Mouse (Mus musculus): ENCODE measurements around the gene Smox. TPM values are rescaled to one million over a fixed set of nuclear protein-coding genes. Genes with fewer than 3 reads are reported as not detected.
"Not testable (repeated sequence)": the region's sequence is repeated elsewhere in the genome, so short reads cannot be mapped to it uniquely, and the experiment has no call there.

Gene Smox
- 10 to 100 TPM; 25.9 to 28.9 TPM for total RNA-seq (2021)
- long read RNA-seq, experiment 1, transcript Smox-201 (7 exons, 2,270 nt): major isoform, 16 of 31 reads
- long read RNA-seq, experiment 1, partial matches to known transcripts: 2 of 31 reads
- long read RNA-seq, experiment 1, other reads (novel, unspliced or antisense): 5 of 31 reads
- long read RNA-seq, experiment 2, transcript Smox-201 (7 exons, 2,270 nt): major isoform, 20 of 40 reads
- long read RNA-seq, experiment 2, partial matches to known transcripts: 4 of 40 reads
- long read RNA-seq, experiment 2, other reads (novel, unspliced or antisense): 8 of 40 reads

DNA sequence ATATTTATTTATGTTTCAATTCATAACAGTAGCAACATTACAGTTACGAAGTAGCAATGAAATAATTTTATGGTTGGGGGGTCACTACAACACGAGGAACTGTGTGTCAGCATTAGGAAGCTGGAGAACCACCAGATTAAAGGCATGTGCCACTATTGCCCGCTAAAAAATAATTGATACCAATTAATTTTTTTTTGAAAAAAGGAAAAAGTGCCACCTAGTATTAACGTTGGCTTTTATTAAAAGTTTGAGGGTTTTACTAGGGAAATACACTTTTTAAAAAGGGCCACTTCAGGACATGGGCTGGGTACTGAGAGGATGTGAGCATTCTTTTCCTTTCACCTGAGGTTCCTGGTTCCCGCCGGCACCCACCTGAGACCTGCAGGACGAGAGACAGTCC lies at the start of gene Smox:
Gene Smox, plus strand, starts transcription at position 301 of the 400 bp plus-strand sequence.
- DNase-seq: no peak

GRCm38 (mm10) chr2:131443084-131443890 lies 48.0 kb upstream of the Smox start:
- no peak for DNase-seq

DNA sequence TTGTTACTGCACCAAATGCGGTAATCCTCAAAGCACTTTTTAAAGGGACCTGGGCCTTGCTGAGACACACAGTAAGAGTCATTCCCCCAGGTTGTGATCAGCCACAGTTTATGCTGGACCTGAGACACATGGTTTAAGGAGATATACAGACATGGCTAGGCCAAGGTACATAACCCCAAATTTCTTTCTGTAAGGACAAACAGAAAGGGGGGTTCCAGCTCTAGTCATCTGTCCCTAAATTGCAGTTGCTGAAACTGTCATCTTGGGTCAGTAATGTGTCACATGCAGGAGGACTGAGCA lies 47.5 kb upstream of the Smox start:
- no peak for DNase-seq

DNA sequence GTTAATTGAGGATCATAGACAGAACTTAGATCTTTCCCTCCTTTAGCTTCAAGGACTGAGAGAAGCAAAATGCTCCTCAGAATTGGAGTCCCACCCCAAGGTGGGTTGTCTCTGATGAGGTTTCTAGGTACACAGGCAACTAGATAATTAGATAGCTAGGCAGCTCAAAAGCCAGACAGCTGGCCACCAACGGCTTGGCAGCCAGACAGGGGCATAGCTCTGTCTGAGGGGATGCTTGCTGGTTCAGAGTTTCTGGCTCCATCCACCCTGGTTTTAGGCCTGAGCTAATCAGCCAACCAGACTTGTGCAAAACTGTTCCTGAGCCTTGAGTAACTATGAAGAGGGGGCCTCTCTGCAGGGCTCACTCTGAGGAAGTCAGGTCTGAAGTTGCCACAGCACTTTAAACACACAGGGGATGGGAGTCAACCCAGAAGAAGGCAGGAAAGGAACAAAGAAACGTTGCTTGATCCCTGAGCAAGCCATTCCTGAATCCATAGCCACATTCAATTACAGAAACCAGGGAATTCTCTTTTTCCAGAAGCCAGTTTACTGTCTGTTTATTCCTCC lies 44.8 kb upstream of the Smox start:
- DNase-seq: no peak

DNA sequence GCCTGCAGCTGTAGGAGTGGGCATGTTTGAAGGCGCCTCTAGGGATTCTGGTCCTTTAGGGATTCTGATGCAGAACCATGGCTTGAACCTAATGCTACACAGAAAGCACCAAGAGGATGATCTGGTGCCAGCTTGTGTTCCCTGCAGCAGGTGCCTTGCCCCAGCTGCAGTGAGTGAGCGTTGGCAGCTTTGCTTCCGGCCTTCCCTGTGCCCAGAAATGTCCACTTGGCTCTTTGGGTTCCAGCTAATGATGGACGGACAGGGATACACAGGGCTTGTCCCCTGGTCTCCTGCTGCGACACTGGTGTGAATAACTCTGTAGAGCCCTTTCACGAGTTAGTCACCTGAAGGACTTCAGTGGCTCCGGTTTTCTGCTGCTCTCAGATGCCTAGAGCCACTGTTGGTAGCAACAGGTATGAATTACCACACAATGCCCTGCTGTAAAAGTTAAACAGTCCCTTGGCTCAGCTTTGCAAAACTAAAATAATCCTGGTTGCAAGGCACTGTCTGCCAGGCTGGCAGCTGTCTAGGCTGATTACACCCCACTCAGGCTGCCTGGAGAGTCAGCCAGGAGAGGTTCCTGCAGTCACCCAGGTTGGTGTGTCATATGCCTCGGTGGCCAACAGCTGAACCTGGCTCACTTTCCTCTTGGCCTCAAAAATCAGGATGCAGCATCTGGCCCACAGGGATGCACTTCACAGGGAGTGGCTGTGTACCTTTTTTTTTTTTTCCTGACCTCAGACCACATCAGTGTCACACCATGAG lies 43.5 kb upstream of the Smox start:
- DNase-seq: peak; percentile 25

- DNase-seq: no peak
Observed at GRCm38 (mm10) chr2:131448353-131448752, 42.9 kb upstream of the Smox start.

DNA sequence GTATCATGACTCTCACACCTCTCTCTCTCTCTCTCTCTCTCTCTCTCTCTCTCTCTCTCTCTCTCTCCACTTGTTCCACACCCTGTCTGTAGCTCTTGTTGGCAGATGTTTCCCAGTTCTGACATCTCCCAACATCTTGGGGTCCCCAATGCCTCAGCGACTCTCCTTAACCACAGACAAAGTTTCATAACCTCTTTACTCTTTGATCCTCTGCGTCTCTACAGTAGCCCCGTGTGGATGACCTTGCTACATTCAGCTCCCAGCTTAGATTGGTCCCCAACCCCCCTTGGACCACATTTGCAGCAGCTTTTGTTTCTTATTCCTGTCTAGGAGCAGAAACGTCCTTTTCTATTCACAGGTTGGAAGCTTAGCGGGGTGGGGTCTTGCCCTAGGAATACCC lies 41.6 kb upstream of the Smox start:
- no peak for DNase-seq

DNA sequence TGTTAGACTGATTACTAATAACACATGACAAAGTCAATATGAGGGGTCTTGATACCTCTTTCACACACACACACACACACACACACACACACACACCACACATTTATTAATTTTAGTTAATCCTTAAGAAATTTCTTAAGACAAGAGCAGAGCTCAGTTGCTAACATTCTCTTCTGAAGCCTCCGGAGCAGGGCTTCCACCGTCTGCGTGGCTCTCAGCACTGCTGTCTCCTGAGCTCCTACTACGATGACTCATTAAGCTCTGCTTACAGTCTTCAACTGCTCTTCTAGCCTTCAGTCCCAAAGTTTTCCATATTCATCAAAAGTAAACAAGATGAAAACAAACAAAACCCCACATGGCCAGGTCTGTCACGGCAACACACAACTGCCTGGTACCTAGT lies 40.8 kb upstream of the Smox start:
- DNase-seq: no peak

DNA sequence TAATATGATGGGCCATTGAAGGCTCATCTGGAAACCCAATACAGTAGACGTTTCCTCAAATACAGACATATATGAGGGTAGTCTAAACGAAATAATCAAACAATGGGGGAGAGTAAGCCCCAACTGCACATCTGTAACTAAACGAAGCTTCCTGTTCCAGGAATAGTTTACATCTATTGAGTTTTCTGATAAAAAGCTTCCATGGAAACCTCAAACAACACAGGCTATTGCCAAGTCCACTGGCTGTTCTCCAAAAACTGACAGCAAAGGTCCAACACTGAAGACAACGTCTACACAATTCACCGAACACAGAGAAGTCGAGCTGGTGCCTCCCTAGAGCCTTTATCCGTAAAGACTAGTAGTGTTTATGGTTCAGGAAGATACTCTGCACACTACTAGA lies 33.6 kb upstream of the Smox start:
- DNase-seq: no peak

DNA sequence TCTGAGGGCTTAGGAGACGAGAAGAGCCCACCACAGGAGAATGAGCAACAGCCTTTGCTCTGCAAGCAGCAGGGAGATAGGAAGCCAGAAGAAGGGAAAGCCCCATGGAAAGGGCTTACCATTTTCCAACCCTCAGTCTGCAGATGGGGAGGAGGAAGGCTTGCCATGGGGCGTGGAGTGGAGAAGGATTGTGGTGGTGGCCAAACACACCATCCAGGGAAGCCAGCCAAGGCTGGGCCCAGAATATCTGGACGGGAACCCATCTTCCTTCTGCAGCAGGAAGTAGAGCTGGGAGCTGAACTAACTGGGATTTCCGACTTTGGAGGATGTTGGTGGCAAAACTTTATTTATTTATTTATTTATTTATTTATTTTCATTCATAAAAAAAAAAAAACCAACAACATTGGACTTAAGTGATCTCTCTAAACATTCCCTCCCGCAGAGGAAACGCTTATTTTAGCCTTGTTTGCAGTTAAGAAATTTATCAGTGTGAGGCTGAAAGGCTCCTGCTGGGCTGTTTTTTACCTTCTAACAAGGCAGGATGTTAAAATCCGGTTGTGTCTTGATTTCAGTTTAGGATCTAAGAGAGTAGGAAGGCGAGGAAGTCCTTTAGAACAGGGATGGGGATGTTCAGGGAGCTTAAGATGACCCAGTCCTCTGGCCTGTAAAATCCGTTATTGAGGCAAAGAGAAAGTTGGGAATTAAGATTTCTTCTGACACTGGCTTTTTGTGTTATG lies 30.2 kb upstream of the Smox start:
- peak; percentile 52 for DNase-seq

GRCm38 (mm10) chr2:131462991-131463390 lies 28.3 kb upstream of the Smox start:
- DNase-seq: no peak

DNA sequence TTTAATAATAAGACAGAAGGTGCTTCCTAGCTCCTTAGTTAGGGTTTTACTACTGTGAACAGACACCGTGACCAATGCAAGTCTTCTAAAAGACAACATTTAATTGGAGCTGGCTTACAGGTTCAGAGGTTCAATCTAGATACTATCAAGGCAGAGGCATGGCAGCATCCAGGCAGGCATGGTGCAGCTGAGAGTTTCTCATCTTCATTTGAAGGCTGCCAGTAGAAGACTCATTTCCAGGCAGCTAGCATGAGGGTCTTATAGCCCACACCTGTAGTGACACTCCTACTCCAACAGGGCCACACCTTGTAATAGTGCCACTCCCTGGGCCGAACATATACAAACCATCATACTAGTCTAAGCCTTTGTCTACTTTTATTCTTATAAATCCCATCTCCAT lies 27.1 kb upstream of the Smox start:
- DNase-seq: no peak

GRCm38 (mm10) chr2:131466732-131467131 lies 24.6 kb upstream of the Smox start:
- DNase-seq: no peak

DNA sequence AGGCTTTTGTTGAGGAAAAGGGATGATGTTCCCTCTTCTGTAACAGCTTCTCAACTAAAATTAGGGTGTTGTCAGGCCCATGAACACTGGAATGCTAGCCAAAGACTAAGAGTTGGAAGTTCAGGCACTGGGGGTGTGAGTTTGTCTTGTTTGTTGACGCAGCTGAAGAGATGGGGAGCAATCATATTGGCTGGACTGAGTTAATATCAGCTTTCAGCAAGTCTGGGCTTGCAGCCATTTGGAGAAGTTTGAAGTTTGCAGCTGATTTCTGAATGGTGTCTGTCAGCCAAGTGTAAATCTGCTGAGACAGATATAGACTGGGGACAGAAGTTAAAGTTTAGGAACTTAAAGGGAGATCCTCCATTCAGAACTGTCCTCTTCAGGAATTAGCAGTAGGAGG lies 21.4 kb upstream of the Smox start:
- DNase-seq: no peak

DNA sequence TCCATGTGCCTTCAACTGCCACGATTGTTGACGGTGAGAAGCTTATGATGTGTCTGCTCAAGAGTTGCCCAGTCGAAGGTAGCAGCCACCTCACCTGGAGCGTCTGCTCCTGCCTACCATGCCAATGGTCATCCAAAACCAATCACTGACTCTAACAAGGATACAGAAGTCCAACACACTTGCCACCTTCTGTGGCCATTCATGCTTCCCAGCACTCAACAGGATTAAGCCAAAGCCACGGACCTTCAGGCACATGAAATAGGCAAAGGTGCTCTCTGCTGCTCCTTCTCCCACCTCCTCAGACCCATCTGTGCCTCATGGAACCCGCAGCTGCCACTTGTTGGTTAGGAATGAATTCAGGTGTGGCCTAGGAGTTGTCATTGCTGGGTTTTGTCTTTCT lies 17.5 kb upstream of the Smox start:
- no peak for DNase-seq

GRCm38 (mm10) chr2:131477105-131477504 lies 14.2 kb upstream of the Smox start:
- not testable (repeated sequence) for DNase-seq

DNA sequence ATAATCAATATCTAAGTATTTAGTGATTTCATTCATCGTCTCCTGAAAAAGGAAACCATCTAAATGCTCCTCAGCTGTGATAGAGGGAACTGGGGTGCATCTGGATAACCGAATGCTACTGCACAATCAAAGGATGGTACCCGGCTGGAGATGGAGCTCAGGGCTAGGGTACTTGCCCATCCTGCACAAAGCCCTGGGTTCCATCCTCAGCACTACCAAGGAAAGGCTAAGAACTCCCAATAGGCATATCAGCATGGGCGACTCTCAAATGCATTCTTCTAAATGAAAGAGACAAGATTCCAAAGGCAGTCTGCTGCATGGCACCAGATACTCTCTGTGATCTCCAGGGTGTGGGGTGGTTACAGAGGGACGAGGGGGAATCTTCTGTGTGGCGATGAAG lies 13.4 kb upstream of the Smox start:
- DNase-seq: no peak

DNA sequence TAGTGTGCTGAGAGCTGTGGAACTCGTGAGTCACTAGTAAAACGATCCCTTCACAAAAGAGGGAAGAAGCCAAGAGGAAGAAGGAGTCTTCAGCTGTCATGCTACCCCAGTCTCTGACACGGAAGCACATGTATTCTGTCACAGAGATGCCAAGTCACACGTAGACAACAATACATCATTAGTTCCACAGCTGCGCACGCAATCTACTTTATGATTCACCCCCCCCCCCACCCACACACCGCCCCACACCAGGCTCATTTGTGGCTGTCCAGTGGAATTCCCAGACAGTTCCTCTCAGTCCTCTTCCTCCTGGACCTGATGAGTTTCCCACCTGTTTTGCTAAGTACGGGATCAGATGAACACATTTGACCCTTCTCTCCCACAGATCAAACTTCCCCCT lies 12.9 kb upstream of the Smox start:
- DNase-seq: no peak

GRCm38 (mm10) chr2:131478916-131479315 lies 12.4 kb upstream of the Smox start:
- DNase-seq: no peak

GRCm38 (mm10) chr2:131481733-131482132 lies 9.6 kb upstream of the Smox start:
- no peak for DNase-seq

GRCm38 (mm10) chr2:131482478-131482877 lies 8.8 kb upstream of the Smox start:
- DNase-seq: no peak

DNA sequence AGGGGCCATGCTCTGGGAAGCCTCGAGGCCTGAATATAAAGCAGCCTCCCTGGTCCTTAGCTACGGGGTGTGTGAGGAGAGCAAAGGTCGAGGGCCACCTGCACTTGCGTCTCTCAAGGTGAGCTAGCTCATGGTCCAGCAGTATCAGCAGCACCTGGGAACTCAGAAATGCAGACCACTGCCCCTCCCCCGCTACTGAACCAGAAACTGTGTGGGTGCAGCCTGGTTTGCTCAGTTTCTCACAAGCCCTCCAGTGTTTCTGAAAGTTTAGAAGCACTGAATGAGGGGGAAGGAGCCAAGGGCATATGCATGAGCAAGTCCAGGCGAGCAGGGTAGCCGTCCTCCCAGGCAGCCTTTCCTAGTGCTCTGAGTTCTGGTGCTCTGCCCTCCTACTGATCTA lies 7.7 kb upstream of the Smox start:
- DNase-seq: no peak
